Mouse (Mus musculus) adrenal gland, postnatal 14 days (tissue): Measurements from ENCODE around the gene Paxx. TPM values are rescaled to one million over a fixed set of nuclear protein-coding genes. Genes with fewer than 3 reads are reported as not detected.

Experiments used
- DNase-seq: peaks from one replicate; pipeline ENCODE4 v3.0.0; 2021; ENCODE audit warnings: mixed read lengths
- microRNA-seq, 2 experiments: library from miRNA; unstranded; fragments of <30 nt; microRNA quantifications; one replicate each; pipeline ENCODE4 v1.2.0; 2021
- total RNA-seq: library from RNA; stranded (reverse); gene quantifications from 2 replicates; pipeline ENCODE4 v1.2.3, GENCODE M21; 2021

Gene Paxx
- total RNA-seq, 1 experiment from 2014 or later = 36.2 TPM

- no peak for DNase-seq
Observed at GRCm38 (mm10) chr2:25408908-25409307, 52.0 kb downstream of the Paxx start.

Small RNA genes lying within 50 kb of the gene (microRNA-seq; reads per million reads assigned to microRNA genes)
- 0.43 to 1.1 reads per million in 2 experiments for gene Mir3087

Other genes starting within 250 kb of the Paxx start
- gene Nelfb, start 249.6 kb downstream of the Paxx start, total RNA-seq = 41.6 and 47.1 TPM in 2 replicates
- not detected in 2 replicates for gene Stpg3, start 246.5 kb downstream of the Paxx start, total RNA-seq
- not detected in 2 replicates for gene Fam166a, start 242.3 kb downstream of the Paxx start, total RNA-seq
- 290 and 294 TPM in 2 replicates for gene Tubb4b, start 236.4 kb downstream of the Paxx start, total RNA-seq
- gene Slc34a3, start 226.7 kb downstream of the Paxx start, total RNA-seq = not detected in 2 replicates
- not detected in 2 replicates for gene Rnf224, start 224.3 kb downstream of the Paxx start, total RNA-seq
- gene Rnf208, start 218.8 kb downstream of the Paxx start, total RNA-seq = 7.2 and 7.9 TPM in 2 replicates
- gene Cysrt1, start 218.6 kb downstream of the Paxx start, total RNA-seq = not detected in 2 replicates
- gene AL732309.1, start 214.2 kb downstream of the Paxx start, total RNA-seq = 3.3 and 3.9 TPM in 2 replicates
- gene Tmem203, start 205.7 kb downstream of the Paxx start, total RNA-seq = 25.6 and 31.0 TPM in 2 replicates
- 10.9 and 13.4 TPM in 2 replicates for gene Tprn, start 198.5 kb downstream of the Paxx start, total RNA-seq
- gene Ssna1, start 188.7 kb downstream of the Paxx start, total RNA-seq = 45.8 and 49.8 TPM in 2 replicates
- 63.9 and 66.1 TPM in 2 replicates for gene Anapc2, start 188.6 kb downstream of the Paxx start, total RNA-seq
- not detected in 2 replicates for gene Tmem210, start 172.9 kb downstream of the Paxx start, total RNA-seq
- gene Lrrc26, start 171.2 kb downstream of the Paxx start, total RNA-seq = not detected in 2 replicates
- gene Grin1, start 141.9 kb downstream of the Paxx start, total RNA-seq = 9.7 and 11.0 TPM in 2 replicates
- 43.1 and 45.7 TPM in 2 replicates for gene Man1b1, start 128.8 kb downstream of the Paxx start, total RNA-seq
- 19.9 and 20.8 TPM in 2 replicates for gene Dpp7, start 104.7 kb downstream of the Paxx start, total RNA-seq
- gene Uap1l1, start 95.4 kb downstream of the Paxx start, total RNA-seq = 8.7 and 11.8 TPM in 2 replicates
- 3.4 and 3.5 TPM in 2 replicates for gene Sapcd2, start 88.8 kb downstream of the Paxx start, total RNA-seq
- gene Entpd2, start 65.2 kb downstream of the Paxx start, total RNA-seq = 7.6 and 9.5 TPM in 2 replicates
- 77.2 and 90.9 TPM in 2 replicates for gene Npdc1, start 61.7 kb downstream of the Paxx start, total RNA-seq
- 4.7 TPM in 1 of 2 replicates, not detected in the other for gene Fut7, start 37.8 kb downstream of the Paxx start, total RNA-seq
- gene Abca2, start 32.4 kb downstream of the Paxx start, total RNA-seq = 29.3 and 30.1 TPM in 2 replicates
- gene Clic3, start 4.3 kb downstream of the Paxx start, total RNA-seq = 0.74 and 1.0 TPM in 2 replicates
- 8.7 and 9.9 TPM in 2 replicates for gene Ptgds, start 9.0 kb upstream of the Paxx start, total RNA-seq
- not detected in 2 replicates for gene Lcn12, start 32.8 kb upstream of the Paxx start, total RNA-seq
- gene Fbxw5, start 39.7 kb upstream of the Paxx start, total RNA-seq = 79.3 and 81.4 TPM in 2 replicates
- 4.4 and 36.5 TPM in 2 replicates for gene C8g, start 40.6 kb upstream of the Paxx start, total RNA-seq
- 21.8 and 24.4 TPM in 2 replicates for gene Traf2, start 85.8 kb upstream of the Paxx start, total RNA-seq
- 312 and 335 TPM in 2 replicates for gene Edf1, start 96.8 kb upstream of the Paxx start, total RNA-seq
- 4.7 and 5.0 TPM in 2 replicates for gene Mamdc4, start 113.8 kb upstream of the Paxx start, total RNA-seq
- 56.6 and 58.1 TPM in 2 replicates for gene Phpt1, start 114.1 kb upstream of the Paxx start, total RNA-seq
- gene Ajm1, start 120.7 kb upstream of the Paxx start, total RNA-seq = 2.1 and 3.0 TPM in 2 replicates
- 72.7 and 87.8 TPM in 2 replicates for gene Rabl6, start 147.4 kb upstream of the Paxx start, total RNA-seq
- gene Ccdc183, start 156.6 kb upstream of the Paxx start, total RNA-seq = not detected in 2 replicates
- gene Tmem141, start 160.9 kb upstream of the Paxx start, total RNA-seq = 30.5 and 33.1 TPM in 2 replicates
- gene Fcna, start 166.9 kb upstream of the Paxx start, total RNA-seq = 7.0 and 9.7 TPM in 2 replicates
- gene Lcn8, start 192.0 kb upstream of the Paxx start, total RNA-seq = not detected in 2 replicates
- gene Lcn5, start 196.9 kb upstream of the Paxx start, total RNA-seq = not detected in 2 replicates
- gene Lcn6, start 215.7 kb upstream of the Paxx start, total RNA-seq = not detected in 2 replicates
- not detected in 2 replicates for gene Lcn10, start 221.6 kb upstream of the Paxx start, total RNA-seq
- gene Obp2a, start 238.9 kb upstream of the Paxx start, total RNA-seq = 4.7 and 4.8 TPM in 2 replicates
- gene Bmyc, start 245.6 kb upstream of the Paxx start, total RNA-seq = 40.2 and 49.1 TPM in 2 replicates